Mouse (Mus musculus): ENCODE data around the gene Cks2.

DNA sequence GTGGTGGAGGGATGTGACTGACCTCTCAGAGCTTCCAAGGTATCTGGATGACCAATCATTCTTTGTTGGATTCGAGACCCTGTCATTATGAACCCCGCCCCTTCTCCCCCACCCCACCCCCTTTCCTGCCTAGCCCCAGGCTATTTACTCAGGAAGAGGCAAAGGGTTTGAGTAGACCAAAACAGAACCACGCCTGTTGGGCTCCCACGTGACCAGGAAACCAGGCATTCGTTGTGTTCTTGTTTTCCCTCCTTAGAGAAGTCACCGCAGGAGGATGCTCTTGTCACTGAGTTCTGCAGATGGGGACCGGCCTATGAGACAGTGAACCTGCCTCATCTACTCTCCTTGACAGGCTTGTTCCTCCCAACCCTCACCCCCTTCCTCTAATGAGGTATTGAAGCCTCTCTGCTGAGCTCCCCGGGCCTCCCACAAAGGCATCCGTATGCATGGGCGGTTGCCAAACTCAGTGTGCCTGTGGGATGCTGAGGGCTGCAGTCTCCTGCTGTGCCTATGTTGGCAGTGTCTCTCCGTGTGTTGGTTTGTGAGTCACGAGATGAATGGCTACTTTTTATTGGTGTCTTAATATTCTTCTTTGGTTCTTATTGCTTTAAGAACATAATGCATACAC is 28.5 kb upstream of the Cks2 start:
- TF ChIP-seq TAL1 (IDR thresholded peaks at IDR 0.05; ENCODE audit: low read length) (no peak), GATA1 (IDR thresholded peaks at IDR 0.05; ENCODE audit: low read length) (no peak)
